In the genomic region with DNA sequence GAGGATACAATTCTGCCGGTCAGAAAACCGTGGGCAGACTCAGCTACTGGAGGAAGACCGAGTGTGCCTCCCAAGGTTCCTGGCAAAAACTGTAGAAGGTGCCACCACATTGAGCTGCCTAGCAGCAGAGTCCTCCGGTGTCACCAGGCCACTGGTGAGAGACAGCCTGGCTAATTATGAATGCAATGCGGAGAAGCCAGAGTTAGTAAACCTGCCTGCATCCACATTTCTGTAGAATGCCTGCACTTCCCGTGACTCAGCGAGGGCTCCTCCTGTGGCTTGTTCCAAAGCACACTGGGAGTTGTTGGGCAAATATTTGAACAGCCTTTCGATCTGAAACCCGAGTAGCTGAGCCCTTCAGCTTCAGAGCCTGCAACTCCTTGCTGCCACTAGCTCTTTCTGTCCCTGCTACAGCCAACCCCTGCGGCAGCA, we compare ENCODE assay signal across 8 mouse cellular contexts. TPM values are rescaled to one million over a fixed set of nuclear protein-coding genes. Genes with fewer than 3 reads are reported as not detected.
DNase-seq lines count a peak whose midpoint lies in the region; ATAC-seq lines count a peak whose summit lies in the region.

No protein-coding gene starts in this region.

- H3K4me2 ChIP-seq in intestine, embryonic 15.5 days (replicated peaks) = peak overlapping the region; percentile 70
- peak overlapping the region; percentile 1; the same call in 1 of the 2 replicates for H3K4me2 ChIP-seq in midbrain, embryonic 15.5 days

- H3K4me3 ChIP-seq in intestine, embryonic 15.5 days (replicated peaks) = peak overlapping the region; percentile 25; the same call in 1 of the 2 replicates
- no peak overlapping the region for H3K4me3 ChIP-seq in midbrain, embryonic 15.5 days

- ATAC-seq in intestine, embryonic 15.5 days = peak; percentile 83
- ATAC-seq in midbrain, embryonic 15.5 days (replicated peaks) = no peak
- no peak for ATAC-seq in activated CD4-positive, CD25-positive, alpha-beta regulatory T cell, adult 4 months

- peak overlapping the region; percentile 3; the same call in 1 of the 2 replicates for H3K9ac ChIP-seq in intestine, embryonic 15.5 days
- H3K9ac ChIP-seq in midbrain, embryonic 15.5 days = no peak overlapping the region

- H3K27ac ChIP-seq in intestine, embryonic 15.5 days = peak overlapping the region; percentile 89
- H3K27ac ChIP-seq in midbrain, embryonic 15.5 days = peak overlapping the region; percentile 48

- WGBS in intestine, embryonic 15.5 days = 22% methylated on average over 10 of the region's 10 CpGs
- 26% methylated on average over 10 of the region's 10 CpGs for WGBS in midbrain, embryonic 15.5 days

- H3K9me3 ChIP-seq in intestine, embryonic 15.5 days = no peaks in the 10 kb centered on the region
- no peaks in the 10 kb centered on the region for H3K9me3 ChIP-seq in midbrain, embryonic 15.5 days

- H3K27me3 ChIP-seq in intestine, embryonic 15.5 days (replicated peaks) = no peaks in the 10 kb centered on the region
- H3K27me3 ChIP-seq in midbrain, embryonic 15.5 days (replicated peaks) = no peaks in the 10 kb centered on the region

- peaks cover 18% of the 10 kb centered on the region for H3K4me1 ChIP-seq in intestine, embryonic 15.5 days (replicated peaks)
- H3K4me1 ChIP-seq in midbrain, embryonic 15.5 days = peaks cover 13% of the 10 kb centered on the region; the same call in 1 of the 2 replicates

- H3K36me3 ChIP-seq in intestine, embryonic 15.5 days = no peaks in the 10 kb centered on the region
- no peaks in the 10 kb centered on the region for H3K36me3 ChIP-seq in midbrain, embryonic 15.5 days (replicated peaks)

- peak; percentile 22 to 28 for DNase-seq in layer of hippocampus, postnatal 10 days (ENCODE audit: low spot score in 2 of 2)
- DNase-seq in layer of hippocampus, adult 9-11 months = no peak
- DNase-seq in cerebellum, adult 8-10 months = peak; percentile 57
- DNase-seq in gastrocnemius, adult 8-10 months (ENCODE audit: low spot score in 2 of 2) = peak; percentile 27 to 29
- peak; percentile 56 for DNase-seq in liver

RNA-seq across cellular contexts. Expression of a gene that starts 45.6 kb away (rescaled TPM):
- 10 to 100 TPM; 20.6 to 23.0 TPM for total RNA-seq in layer of hippocampus, postnatal 10 days (2021)
- total RNA-seq in gastrocnemius, adult 8-10 months (2022) = 1 to 10 TPM; 2.9 to 5.5 (median 4.1) TPM
- polyA plus RNA-seq in intestine, embryonic 15.5 days (2015; fragmentation: Nextera tagmentation; extraction: Ambion mirVana) = 25.6 and 26.7 TPM in 2 replicates
- 27.2 and 28.4 TPM in 2 replicates for polyA plus RNA-seq in midbrain, embryonic 15.5 days (2015; fragmentation: Nextera tagmentation; extraction: Ambion mirVana)
- 10 to 100 TPM; 14.1 to 19.5 TPM for polyA plus RNA-seq in activated CD4-positive, CD25-positive, alpha-beta regulatory T cell, adult 4 months (2017; shearing (Covaris generic))
